Mouse (Mus musculus): Measurements from ENCODE around the gene Wnt10b.
"Not testable (repeated sequence)": the region's sequence is repeated elsewhere in the genome, so short reads cannot be mapped to it uniquely, and the experiment has no call there.

Gene Wnt10b

DNA sequence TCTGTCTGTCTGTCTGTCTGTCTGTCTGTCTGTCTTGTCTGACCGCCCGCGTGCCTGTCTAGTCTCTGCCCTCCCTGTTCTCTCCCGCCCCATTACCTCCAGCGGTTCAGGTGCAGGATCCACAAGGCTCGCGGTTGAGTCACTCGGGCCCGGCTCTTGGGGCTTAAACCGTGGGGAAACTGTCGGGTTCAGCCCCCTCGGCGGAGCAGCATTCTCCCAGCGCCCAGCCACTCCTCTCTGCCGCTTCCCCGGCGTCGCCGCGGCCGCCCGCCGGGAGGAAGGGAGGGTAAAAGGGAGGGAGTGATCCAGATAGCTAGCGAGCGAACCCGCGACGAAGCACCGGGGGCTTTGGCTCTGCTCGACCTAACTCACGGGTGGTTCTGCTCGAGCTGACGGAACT lies at the start of gene Wnt10b:
TSS of gene Wnt10b (minus strand) at position 389 of the 400 bp plus-strand sequence.
- DNase-seq, result no peak

DNA sequence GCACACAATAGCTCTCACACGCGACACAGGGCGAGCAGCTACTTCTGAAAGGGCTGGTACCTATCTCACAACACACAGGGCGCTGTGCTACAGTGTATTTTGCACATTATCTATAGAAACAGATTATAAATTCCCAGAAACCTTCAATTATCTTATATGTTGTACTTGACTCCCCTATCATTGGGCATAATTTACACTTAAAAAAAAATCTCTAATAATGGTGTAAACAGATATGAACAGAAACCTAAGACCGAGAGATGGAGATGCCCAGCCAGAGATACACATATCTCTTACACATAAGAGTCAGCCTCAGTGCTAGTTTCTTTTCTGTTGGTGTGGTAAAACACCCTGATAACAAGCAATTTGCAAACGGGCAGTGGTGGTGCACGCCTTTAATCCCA lies 49.7 kb upstream of the Wnt10b start:
- DNase-seq, result no peak

DNA sequence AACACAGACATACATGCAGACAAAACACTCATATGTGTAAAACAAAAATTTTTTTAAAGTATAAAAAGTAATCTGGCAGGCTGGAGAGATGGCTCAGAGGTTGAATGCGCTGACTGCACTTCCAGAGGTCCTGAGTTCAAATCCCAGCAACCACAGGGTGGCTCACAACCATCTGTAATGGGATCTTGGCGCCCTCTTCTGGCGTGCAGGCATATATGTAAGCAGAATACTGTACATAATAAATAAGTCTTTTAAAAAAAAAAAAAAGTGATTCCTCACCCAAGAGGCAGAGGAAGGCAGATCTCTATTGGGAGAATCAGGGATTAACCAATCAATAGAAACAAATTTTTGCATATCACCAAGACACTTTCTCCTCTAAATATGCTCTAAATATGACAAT lies 45.5 kb upstream of the Wnt10b start:
- no peak for DNase-seq

DNA sequence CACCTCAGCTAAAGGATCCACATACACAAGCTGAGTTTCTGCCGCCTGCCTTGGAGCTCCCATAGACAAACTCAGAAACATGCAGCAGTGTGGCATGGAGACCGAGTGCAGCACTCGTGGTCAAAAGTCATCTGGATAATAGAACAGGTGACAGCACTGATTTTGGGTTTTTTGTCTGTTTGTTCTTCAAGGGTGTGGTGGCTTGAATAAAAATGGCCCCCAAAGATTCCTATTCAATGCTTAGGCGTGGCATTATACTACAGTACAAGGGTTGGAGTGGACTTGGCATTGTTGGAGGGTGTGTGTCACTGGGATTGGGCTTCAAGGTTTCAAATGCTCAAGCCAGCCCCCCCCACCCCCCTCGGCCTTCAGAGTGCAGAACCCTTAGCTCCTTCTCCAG lies 44.2 kb upstream of the Wnt10b start:
- DNase-seq, result no peak

DNA sequence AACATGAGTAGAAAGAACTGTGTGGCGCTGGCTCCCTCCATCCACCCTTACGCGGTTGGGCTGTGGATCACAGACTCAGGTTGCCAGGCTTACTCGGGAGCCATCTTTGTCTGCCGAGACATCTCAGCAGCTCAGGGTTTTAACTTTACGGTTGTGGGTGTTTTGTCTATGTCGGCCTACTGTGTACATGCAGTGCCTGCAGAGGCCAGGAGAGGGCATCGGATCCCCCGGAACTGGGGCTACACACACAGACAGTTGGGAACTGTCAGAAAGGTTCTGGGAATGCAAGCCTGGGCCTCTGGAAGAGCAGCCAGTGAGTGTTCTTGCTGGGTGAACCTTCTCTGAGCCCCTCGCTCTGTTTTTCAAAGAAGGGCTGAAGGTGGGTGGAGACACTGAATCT lies 43.5 kb upstream of the Wnt10b start:
- DNase-seq, result no peak

DNA sequence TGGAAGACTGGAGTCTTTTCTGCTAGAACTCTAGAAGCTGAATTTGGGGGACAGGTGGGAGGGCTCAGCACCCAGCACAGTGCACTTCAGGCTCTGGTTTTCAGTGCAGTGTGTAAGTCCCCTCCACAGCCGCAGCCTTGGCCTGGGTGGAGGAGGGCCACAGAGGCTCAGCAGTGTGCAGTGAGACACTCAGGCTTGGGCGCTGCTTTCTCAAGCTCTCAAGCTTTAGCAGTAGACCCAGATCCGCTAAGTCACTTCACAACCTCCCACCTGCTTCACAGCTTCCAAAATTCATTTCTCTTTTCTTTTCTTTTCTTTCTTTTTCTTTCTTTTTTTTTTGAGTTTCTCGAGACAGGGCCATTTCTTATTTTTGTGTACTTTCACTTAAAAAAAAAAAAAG lies 43.0 kb upstream of the Wnt10b start:
- DNase-seq, result no peak

DNA sequence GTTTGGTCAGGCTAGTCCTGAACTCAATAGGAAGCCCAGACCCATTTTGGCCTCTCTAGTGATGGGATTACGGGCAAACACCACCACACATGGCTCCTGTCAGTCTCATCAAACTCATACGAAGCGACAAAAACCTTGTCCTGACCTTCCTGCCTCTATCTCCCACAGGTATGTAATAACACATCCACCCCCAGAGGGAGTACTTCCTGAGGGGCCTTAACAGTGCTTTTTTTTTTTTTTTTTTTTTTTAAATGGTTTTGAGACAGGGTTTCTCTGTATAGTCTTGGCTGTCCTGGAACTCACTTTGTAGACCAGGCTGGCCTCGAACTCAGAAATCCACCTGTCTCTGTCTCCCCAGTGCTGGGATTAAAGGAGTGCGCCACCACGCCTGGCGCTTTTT lies 40.2 kb upstream of the Wnt10b start:
- DNase-seq, result no peak

DNA sequence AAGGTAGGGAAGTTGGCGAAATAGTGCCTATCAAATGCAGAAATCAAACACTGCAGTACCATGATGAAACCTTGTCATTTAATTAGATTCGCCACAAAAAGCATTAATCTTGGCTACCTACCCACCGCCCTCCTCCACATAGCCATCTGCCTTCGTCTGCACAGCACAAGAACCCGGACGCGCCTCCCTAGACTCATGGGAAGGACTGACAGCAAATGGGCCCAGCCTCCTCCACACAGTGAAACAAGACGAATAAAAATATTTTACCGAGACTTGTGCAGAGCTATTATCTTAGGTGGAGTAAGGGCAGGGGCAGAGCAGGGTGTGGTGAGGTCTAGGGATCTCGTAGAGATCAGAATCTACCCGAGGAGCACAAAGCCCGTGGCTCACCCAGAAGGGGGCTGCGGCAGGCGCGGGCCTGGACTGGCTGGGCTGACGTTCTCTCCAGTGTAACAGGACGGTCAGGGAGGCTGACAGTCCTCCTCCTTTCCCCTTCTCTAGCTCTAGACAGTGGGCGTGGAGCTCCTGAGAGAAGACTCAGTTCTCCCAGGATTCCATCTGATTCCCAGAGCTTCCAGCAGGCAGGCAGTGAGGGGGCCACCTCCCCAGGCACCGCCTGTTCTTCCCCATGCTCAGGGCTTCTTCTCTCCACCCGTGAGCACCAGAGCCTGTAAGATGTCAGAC lies 34.9 kb upstream of the Wnt10b start:
- no peak for DNase-seq

DNA sequence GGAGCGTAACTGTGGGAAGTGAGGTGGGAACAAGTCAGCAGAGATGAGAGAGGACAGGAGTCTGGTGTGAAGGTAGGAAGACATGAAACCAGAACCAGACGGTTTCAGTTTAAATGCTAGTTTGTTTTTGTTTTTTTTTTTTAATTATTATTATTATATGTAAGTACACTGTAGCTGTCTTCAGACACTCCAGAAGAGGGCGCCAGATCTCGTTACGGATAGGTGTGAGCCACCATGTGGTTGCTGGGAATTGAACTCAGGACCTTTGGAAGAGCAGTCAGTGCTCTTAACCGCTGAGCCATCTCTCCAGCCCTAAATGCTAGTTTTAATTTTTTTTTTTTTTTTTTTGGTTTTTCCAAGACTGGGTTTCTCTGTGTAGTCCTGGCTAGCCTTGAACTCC lies 32.3 kb upstream of the Wnt10b start:
- not testable (repeated sequence) for DNase-seq

DNA sequence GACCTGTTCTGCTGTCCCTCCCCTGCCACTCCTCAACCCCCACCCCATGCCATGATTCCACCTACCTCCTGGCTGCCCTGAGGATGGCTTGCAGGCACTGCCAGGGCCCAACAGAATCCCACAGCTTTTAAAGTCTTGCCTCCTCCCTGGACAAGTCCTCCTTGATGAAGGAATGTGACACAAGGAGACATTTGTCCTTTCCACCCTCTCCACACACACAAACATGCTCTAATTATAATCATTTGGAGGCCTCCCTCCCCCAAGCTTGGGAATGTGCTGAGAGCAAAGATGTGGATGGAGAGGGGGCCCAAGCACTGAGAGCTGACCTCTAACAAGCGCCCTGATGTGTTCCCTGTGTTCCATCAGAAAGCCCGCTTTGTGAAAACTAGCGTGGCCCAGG lies 31.4 kb upstream of the Wnt10b start, which contains the start of gene Ddn:
TSS of gene Ddn (minus strand) at position 101 of the 400 bp plus-strand sequence.
- DNase-seq, result no peak

DNA sequence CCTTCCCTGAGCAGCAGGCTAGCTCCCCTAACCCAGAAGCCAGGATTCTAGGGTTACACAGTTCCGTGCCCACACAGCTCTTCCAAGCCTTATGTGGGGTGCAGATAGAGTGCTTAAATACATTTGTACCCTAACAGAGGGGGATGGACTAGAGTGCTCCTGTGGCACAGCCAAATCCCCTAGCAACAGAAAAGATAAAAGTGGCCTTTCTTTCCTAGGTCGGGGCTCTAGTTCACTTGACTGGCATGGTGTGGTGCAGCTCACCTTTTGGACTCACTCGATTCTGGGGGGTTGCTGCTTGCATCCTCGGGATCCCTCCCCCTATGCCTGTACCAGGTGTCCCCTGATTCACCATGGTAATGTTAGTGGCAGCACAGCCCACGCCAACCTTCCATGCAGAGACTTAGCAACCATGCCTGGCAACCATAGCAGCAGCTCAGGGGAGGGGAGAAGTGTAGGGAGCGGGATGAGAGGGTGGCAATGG lies 30.7 kb upstream of the Wnt10b start:
- DNase-seq, result no peak

DNA sequence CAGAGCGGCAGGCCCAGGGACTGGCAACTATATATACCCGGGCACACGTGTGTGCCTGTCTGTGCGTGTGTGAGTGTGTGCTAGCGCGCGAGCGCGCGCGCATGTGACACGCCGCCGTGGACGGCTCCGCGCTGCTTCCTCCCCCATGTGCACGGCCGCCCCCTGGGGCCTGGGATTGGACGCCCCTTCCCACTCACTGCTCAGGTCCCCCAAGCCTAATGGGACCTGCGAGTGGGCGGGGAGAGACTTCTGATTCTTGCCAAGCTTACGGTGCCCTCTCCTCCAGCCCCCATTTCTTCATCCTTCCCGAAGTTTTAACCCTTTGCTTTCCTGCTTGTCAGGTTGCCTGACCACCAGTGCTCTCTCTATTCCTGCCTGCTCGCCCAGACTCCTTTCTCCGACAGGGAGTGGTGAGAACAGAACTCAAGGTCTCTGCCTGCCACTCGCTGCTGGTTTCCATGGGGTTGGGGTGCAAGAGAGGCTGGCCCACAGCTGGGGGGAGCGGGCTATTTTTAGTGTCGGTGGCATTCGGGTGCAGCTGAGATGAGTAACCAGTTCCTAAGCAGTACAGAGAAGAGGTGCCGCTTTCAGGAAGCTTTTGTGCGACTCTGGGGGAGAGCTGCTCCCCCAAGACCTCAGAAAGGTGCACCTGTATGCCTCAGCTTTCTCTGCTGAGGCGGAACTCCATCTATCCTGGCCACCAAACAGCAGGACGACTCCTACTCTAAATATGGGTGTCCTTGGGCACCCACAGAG lies 30.1 kb upstream of the Wnt10b start:
- no peak for DNase-seq

DNA sequence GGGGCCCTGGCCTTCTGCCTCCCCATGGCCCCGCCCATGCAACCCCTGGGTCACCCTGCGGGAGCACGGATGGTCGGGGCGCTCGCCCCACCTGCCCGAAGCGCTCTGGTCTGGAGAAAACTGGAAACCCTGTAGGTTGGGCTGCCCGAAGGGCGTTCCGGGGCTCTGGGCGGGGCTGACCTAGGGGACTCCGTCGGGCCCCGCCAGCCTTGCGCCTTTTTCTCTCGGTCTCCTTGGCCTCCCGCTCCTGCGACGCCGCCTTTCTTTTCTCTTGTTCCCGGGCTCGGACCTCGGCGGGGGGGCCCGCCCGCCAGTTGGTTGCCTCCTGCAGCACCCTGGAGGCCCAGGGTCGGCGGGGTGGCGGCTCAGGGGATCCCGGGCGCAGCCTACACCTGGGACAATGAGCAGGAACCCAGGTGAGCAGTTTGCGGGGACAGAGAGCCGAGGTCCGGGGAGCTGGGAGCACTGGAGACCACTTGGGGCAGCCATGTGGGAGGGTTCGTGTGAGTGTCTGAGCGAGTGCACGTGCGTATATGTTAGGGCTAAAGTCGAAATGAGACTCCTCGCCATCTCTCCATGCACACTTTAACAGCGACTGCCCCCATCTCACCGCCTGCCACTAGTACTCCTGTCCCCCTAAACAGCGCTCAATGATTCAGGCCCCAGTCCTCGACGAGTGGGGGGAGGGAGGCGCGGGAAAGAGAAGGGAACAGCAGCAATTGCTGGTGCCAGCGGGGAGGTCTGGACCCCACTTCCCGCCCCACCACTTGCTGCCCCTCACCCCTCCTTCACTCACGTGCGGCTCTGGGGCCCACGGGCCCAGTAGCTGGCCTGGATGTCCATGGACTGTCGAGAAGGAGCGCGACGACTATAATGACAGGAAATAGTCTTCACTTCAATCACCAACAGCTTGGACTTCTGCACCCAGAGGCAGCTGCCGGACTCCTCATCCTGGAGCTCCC lies 29.1 kb upstream of the Wnt10b start:
- peak; percentile 26 for DNase-seq

DNA sequence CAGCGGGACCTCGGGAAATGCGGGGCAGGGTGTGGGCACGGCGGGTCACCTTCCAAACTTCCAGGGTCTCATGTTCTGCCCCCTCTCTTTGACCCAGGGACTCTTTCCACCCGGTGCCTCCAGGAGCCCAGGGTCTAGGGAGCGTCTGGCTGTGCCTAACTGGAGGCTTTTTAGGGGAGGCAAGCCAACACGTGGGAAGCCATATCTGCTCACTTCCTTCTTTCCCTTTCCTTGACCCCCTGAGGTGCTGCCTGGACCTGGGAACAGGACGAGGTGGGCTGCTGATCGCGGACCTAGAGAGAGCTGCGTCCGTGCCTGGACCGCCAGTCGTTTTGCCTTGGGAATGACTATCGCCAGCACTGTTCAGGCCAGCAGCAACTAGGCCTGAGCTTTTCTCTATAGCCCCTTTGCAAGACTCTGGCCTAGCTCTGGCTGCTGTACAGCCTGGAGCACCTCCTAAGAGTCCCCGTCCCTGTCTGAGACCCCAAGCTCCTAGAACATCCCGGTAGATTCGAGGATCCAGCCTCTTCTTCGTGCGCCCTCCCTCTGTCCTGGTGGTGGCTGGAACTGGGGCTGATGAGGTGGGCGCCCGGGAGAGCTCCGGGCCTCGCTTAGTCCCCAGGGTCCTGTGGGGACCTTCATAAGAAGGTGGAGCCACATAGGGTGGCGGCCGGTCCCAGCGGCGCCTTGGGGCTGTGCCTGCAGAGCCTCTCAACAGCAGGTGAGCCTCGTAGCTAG lies 28.3 kb upstream of the Wnt10b start:
- DNase-seq, result no peak

DNA sequence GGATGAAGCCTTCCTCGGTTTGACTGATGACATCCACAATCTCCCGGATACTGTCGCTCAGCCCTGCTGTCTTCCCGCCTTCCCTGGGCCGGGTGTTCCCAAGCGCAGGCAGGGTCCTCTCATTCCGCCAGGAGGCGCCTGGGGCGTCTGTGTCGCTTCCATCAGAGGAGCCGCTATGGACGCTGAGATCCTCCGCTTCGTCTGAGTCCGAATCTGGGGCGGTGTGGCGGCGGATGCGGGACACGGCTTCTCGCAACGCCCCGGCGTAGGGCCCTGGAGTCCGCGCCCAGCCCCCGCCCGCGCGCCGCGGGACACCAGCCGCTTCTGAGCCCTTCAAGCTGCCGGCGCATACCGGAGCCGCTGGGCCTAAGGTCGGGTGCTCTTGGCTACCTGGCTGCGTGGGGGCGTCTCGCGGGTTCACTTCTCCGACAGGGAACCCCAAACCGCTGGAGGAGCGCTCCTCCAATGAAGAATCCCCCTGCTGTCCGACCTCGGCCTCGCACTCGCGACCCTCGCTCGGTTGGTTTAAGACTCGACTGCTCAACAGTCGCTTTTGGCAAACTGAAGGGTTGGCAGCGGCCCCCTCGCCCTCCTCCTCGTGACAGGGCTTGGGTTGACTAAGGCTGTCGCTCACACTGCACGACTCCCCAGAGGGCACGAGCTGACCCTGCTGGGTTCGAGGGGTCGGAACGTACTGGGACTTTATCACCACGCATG lies 27.5 kb upstream of the Wnt10b start:
- DNase-seq, result peak; percentile 41

DNA sequence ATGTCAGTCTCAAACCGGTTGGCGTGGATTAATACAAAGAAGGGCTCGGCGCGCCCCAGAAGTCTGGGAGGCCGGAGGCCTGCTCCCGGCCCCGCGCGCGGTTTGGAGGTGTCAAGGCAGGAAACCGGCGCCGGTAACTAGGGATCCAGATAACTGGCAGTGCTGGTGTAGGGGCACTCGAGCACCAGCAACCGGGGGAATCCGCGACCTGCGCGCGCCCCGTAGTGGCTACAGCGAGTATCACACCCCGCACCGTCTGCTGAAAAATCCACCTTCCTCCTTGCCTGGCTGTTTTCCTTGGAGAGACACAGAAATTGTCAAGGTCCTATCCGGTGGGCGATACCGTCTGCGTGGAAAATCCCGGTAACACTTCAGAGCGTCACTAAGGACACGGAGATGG lies 26.1 kb upstream of the Wnt10b start:
- peak; percentile 71 for DNase-seq

DNA sequence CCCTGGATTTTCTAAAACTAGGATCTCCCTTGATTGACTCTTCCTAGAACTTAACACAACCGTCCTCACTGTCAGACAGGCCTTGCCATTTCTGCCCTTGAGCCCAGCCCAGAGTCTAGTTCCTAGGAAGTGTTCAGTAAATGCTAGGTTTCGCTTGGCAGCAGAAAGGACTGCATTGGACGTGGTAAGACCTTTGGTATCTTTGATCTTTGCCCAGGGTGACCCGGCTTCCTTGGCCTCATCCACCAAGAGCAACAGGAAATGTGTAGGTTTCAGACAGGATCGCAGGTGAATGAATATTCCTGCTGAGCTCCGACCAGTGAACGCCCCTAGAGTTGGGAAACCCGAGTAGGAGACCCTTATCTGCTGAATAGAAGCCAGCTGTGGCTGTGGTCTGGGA lies 25.0 kb upstream of the Wnt10b start:
- peak; percentile 57 for DNase-seq

DNA sequence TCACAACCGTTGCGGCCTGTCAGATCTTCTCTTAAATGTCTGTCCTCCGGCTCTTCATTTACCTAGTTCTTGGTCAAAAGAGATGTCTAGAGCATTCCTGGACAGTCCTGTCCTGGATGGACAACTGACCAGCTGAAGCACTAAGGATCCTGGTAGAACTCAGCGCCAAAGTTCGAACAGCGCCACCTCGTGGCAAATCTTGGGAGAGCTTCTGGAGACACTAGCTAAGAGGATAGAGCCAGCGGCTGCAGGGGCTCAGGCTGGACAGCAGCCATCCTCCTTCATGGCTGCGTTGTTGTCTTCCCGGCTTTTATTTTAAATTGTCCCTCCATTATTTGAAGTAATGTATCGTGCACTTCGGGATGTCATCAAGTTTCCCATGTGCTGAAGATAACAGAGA lies 21.4 kb upstream of the Wnt10b start:
- DNase-seq, result peak; percentile 50

DNA sequence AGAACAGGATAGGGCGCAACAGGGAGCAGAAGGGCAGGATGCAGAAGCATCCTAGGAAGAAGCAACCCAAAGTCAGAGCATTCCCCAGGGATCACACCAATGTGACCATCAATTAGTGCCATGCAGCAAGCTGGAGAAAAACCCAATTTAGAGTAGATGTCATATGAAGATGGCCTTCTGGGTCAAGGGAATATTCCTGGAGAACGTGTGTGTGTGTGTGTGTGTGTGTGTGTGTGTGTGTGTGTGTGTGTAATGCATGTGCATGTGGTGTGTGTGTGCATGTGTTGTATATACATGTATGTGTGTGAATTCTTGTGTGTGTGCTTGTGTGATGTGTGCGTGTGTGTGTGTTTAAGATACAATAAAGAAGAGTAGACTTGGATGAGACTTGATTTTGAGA lies 21.0 kb upstream of the Wnt10b start:
- DNase-seq, result no peak

DNA sequence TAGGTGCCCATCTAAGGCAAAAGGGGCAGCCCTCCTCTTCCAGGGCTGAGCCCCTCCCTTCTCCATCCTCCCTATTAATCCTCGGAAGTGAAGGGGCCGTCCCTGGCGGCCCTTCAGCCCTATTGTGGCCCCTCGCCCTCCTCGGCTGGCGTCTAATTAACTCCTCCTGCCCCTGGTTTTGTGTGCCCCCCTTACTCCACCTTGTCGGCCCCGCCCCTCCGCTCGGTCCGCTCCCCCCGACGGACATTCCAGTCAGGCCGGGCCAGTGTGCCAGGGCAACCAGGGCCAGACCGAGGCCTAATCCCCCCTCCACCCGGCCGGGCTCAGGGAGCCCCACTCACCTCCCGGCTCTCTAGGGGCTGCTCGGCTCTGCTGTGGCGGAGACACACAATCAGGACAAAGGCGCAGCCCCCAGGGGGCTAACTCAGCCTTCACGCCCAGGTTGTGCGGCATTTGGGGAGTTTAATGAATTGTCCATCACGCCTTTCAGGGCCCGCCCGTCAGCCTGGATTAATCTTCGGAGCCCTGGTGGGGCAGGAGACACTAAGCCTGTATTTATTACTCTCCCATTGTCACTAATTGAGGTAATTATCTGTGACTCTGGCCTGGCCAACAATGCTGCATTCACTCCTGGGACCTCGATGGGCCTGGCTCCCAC lies 20.0 kb upstream of the Wnt10b start:
- DNase-seq, result no peak

Data from kidney, adult 11 months (tissue).